Comparison of ENCODE assay signal across 9 mouse cellular contexts in the genomic region with DNA sequence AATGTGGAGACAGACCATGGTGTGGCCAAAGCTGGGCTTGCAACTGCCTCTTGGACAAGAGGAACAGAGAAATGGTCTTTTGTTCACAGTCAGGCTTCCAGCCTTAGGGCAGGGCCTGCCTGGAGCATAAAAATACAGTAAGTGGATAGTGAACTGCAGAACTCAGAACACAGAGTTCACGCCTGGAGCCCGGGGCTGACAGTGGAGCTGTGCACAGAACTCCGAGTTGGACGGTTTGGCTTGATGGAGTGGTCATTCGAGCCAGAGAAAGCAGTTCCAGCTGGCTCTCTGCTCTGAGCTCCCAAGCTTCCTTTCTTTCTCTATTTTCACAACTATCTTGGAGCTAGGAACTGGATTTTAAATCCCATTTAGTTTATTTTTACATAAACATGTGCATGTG.
A peak's percentile ranks its signal among the peaks of the same experiment; 100 is the strongest.
DNase-seq lines count a peak whose midpoint lies in the region; ATAC-seq lines count a peak whose summit lies in the region.
"Had no signal": no experiment of that assay in that cellular context is flagged by ENCODE, and none has a peak within 500 bp of the region (broad histone marks: within the 10 kb centered on the region; RNA-seq: fewer than 3 reads in every experiment).

No protein-coding gene starts in this region.

- no peak for ATAC-seq in heart, embryonic 16.5 days (replicated peaks; ENCODE audit: extremely low read depth, insufficient read depth, low FRiP score)
- no peak for ATAC-seq in liver, embryonic 11.5 days (replicated peaks; ENCODE audit: low FRiP score)
- ATAC-seq: Patski had no signal

- H3K9me3 ChIP-seq in heart, embryonic 16.5 days (replicated peaks; ENCODE audit: control insufficient read depth, low read length): no peaks in the 10 kb centered on the region
- H3K9me3 ChIP-seq in liver, embryonic 11.5 days (ENCODE audit: control insufficient read depth, low read length): no peaks in the 10 kb centered on the region

- H3K4me1 ChIP-seq in heart, embryonic 16.5 days (ENCODE audit: control insufficient read depth, insufficient read depth, low read length): peaks cover 13% of the 10 kb centered on the region
- H3K4me1 ChIP-seq in liver, embryonic 11.5 days (replicated peaks; ENCODE audit: control insufficient read depth, insufficient read depth, low read length): no peaks in the 10 kb centered on the region

- H3K27me3 ChIP-seq in heart, embryonic 16.5 days (ENCODE audit: control insufficient read depth, insufficient read depth, low read length): no peaks in the 10 kb centered on the region
- H3K27me3 ChIP-seq in liver, embryonic 11.5 days (replicated peaks; ENCODE audit: control insufficient read depth, insufficient read depth, low read length): no peaks in the 10 kb centered on the region
- H3K27me3 ChIP-seq: Patski had no signal

- peak; percentile 28 for DNase-seq in kidney, postnatal 14 days
- no peak for DNase-seq in kidney, adult 18-20 months
- peak; percentile 53 for DNase-seq in gastrocnemius, adult 18-20 months (ENCODE audit: low spot score)
- peak; percentile 11 for DNase-seq in lung, postnatal 25 days (ENCODE audit: low spot score)
- DNase-seq in liver, embryonic 11.5 days (ENCODE audit: low spot score): no peak
- no peak for DNase-seq in left cerebral cortex, postnatal 10 days (ENCODE audit: extremely low spot score in 1 of 2, low spot score in 2 of 2)
- DNase-seq: thymus, postnatal 25 days had no signal

- intact Hi-C loops in left cerebral cortex, postnatal 10 days (cut with DNase I): loop anchor here (10.0 kb wide), 2 partner anchors 91 to 201 kb away; no protein-coding TSS in a partner anchor

- H3K27ac ChIP-seq in heart, embryonic 16.5 days (ENCODE audit: low read length): peak overlapping the region; percentile 62
- H3K27ac ChIP-seq in liver, embryonic 11.5 days (ENCODE audit: low read depth, low read length): no peak overlapping the region

- 49% methylated on average over 5 of the region's 5 CpGs for WGBS in heart, embryonic 16.5 days
- 71% methylated on average over 5 of the region's 5 CpGs for WGBS in liver, embryonic 11.5 days

- no peak overlapping the region for H3K4me2 ChIP-seq in heart, embryonic 16.5 days (ENCODE audit: low read depth, low read length)
- H3K4me2 ChIP-seq in liver, embryonic 11.5 days: no peak overlapping the region

- H3K4me3 ChIP-seq in heart, embryonic 16.5 days (ENCODE audit: low read length): no peak overlapping the region
- H3K4me3 ChIP-seq in liver, embryonic 11.5 days (ENCODE audit: low read depth, low read length): no peak overlapping the region

- H3K36me3 ChIP-seq in heart, embryonic 16.5 days (ENCODE audit: control insufficient read depth, insufficient read depth): no peaks in the 10 kb centered on the region
- H3K36me3 ChIP-seq in liver, embryonic 11.5 days (ENCODE audit: control insufficient read depth, insufficient read depth, low read length): no peaks in the 10 kb centered on the region

- no peak overlapping the region for H3K9ac ChIP-seq in heart, embryonic 16.5 days (ENCODE audit: low read length)
- no peak overlapping the region for H3K9ac ChIP-seq in liver, embryonic 11.5 days (ENCODE audit: low read depth, low read length)

Comparison
In these comparisons a context has a peak if more than half of its experiments do, and no peak if none do; other contexts are left out.
1. DNase-seq: peak in kidney, postnatal 14 days (single experiment), gastrocnemius, adult 18-20 months (single experiment) and lung, postnatal 25 days (single experiment); none in kidney, adult 18-20 months (single experiment), liver, embryonic 11.5 days (single experiment) and left cerebral cortex, postnatal 10 days (0 of 2).